Mouse (Mus musculus) MEL (cell line): ENCODE data around the gene Themis2.
A peak's percentile ranks its signal among the peaks of the same experiment; 100 is the strongest.

Experiments used
- CTCF ChIP-seq, 3 experiments: IDR thresholded peaks in 2 of 3; conservative IDR thresholded peaks in 1 of 3; 2 replicates each; pipeline ENCODE4 v1.5.1; 2011 to 2012; ENCODE audit warnings: low read length in 3 of 3, low read depth in 2 of 3, mild to moderate bottlenecking in 2 of 3, improper control_type of control experiment in 1 of 3, inconsistent platforms in 1 of 3, mixed read lengths in 1 of 3, moderate library complexity in 1 of 3; ENCODE audit not compliant: control insufficient read depth in 1 of 3, insufficient read depth in 1 of 3, poor library complexity in 1 of 3, severe bottlenecking in 1 of 3
- E2F4 ChIP-seq: IDR thresholded peaks from 2 replicates; pipeline ENCODE4 v1.6.1; 2011; ENCODE audit warnings: low read depth, low read length, improper control_type of control experiment, borderline replicate concordance
- EP300 ChIP-seq, 2 experiments: IDR thresholded peaks; 2 replicates each; pipeline ENCODE4 v1.6.1; 2011; ENCODE audit warnings: improper control_type of control experiment in 2 of 2, low read length in 2 of 2, low read depth in 1 of 2, mild to moderate bottlenecking in 1 of 2
- ETS1 ChIP-seq: IDR thresholded peaks from 2 replicates; pipeline ENCODE4 v1.6.1; 2012; ENCODE audit warnings: low read depth, mild to moderate bottlenecking, inconsistent platforms, low read length, improper control_type of control experiment, moderate library complexity
- GATA1 ChIP-seq: IDR thresholded peaks from 2 replicates; pipeline ENCODE4 v1.6.1; 2011; ENCODE audit warnings: low read depth, low read length, improper control_type of control experiment
- POLR2A ChIP-seq, 2 experiments: IDR thresholded peaks; 2 replicates each; pipeline ENCODE4 v1.6.1; 2011 to 2012; ENCODE audit warnings: low read length in 2 of 2, mild to moderate bottlenecking in 2 of 2, control low read depth in 1 of 2, improper control_type of control experiment in 1 of 2, low read depth in 1 of 2, moderate library complexity in 1 of 2; ENCODE audit not compliant: control insufficient read depth in 1 of 2, insufficient read depth in 1 of 2, poor library complexity in 1 of 2
- POLR2AphosphoS2 ChIP-seq: IDR thresholded peaks from 2 replicates; pipeline ENCODE4 v1.6.1; 2011; ENCODE audit warnings: low read length, improper control_type of control experiment
- USF1 ChIP-seq: IDR thresholded peaks from 2 replicates; pipeline ENCODE4 v1.6.1; 2014; ENCODE audit warnings: low read depth, mild to moderate bottlenecking, inconsistent platforms, low read length, improper control_type of control experiment, moderate library complexity

- no peak for TF ChIP-seq POLR2A (IDR thresholded peaks at IDR 0.05; ENCODE audit: control insufficient read depth in 1 of 2, insufficient read depth in 1 of 2, low read depth in 1 of 2, low read length in 2 of 2, poor library complexity in 1 of 2)
- TF ChIP-seq GATA1 = no peak
- TF ChIP-seq USF1 = no peak
- TF ChIP-seq ETS1 = no peak
- TF ChIP-seq EP300 (IDR thresholded peaks at IDR 0.05; ENCODE audit: low read depth in 1 of 2, low read length in 2 of 2) = no peak
- TF ChIP-seq E2F4 = no peak
- peak; percentile 17 to 20 (median 19); a peak in 3 of 6 replicates for TF ChIP-seq CTCF (IDR thresholded peaks at IDR 0.05 in 2 of 3, conservative IDR thresholded peaks at IDR 0.05 in 1 of 3; ENCODE audit: control insufficient read depth in 1 of 3, insufficient read depth in 1 of 3, low read depth in 2 of 3, low read length in 3 of 3, poor library complexity in 1 of 3, severe bottlenecking in 1 of 3)
- TF ChIP-seq POLR2AphosphoS2 = no peak
These were observed 39.2 kb downstream of the Themis2 start, which contains the start of gene Smpdl3b for GRCm38 (mm10) chr4:132756974-132757373.
